Mouse (Mus musculus) monocyte, adult 59 days (primary cell): ENCODE data around the gene Gm9736. TPM values are rescaled to one million over a fixed set of nuclear protein-coding genes. Genes with fewer than 3 reads are reported as not detected.

Experiments
- total RNA-seq, 2 experiments: library from RNA; stranded (reverse); gene quantifications; one replicate each; pipeline ENCODE4 v1.2.4; 2023

The Gm9736 gene
- total RNA-seq, result not detected

GRCm38 (mm10) chr10:77751254-77751653, at the start of gene Gm9736:
Gene Gm9736 (minus strand): TSS chr10:77751354.

GRCm38 (mm10) chr10:77798921-77799508, 47.9 kb upstream of the Gm9736 start, which contains the start of gene Gm19668:
Gene Gm19668 (minus strand): TSS chr10:77799133.

GRCm38 (mm10) chr10:77794976-77795375, 43.8 kb upstream of the Gm9736 start, which contains the start of gene Gm9639:
Gene Gm9639 (minus strand): TSS chr10:77795076.

GRCm38 (mm10) chr10:77787876-77788275, 36.7 kb upstream of the Gm9736 start, which contains the start of gene Gm7137:
Gene Gm7137 (minus strand): TSS chr10:77788200.

GRCm38 (mm10) chr10:77782442-77782841, 31.3 kb upstream of the Gm9736 start, which contains the start of gene Gm3250:
Gene Gm3250 (minus strand): TSS chr10:77782542.

DNA sequence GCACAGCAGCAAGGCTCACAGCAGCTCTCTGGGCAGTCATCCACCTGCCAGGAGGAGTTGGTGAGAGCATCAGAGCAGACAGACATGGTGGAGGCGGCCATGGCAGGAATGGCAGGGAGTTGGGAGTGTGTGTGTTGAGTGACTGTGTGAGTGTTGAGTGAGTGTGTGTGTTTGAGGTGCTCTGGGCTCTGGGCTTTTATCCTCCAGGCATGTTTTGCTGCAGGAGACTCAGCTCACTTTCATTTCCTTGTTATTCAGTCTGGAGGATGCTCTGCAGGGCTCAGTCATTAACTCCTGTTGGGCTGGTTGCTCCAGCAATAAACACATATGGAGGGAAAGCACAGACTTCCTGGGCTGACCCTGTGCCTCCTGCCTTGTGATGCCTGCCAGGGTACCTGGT, 25.7 kb upstream of the Gm9736 start, which contains the start of gene Gm7138:
Gene Gm7138 (minus strand): TSS at position 101 of the 400 bp plus-strand sequence.

DNA sequence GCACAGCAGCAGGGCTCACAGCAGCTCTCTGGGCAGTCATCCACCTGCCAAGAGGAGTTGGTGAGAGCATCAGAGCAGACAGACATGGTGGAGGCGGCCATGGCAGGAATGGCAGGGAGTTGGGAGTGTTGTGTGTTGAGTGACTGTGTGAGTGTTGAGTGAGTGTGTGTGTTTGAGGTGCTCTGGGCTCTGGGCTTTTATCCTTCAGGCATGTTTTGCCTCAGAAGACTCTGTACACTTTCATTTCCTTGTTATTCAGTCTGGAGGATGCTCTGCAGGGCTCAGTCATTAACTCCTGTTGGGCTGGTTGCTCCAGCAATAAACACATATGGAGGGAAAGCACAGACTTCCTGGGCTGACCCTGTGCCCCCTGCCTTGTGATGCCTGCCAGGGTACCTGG, 20.1 kb upstream of the Gm9736 start, which contains the start of gene Gm3238:
Gene Gm3238 (minus strand): TSS at position 101 of the 400 bp plus-strand sequence.

GRCm38 (mm10) chr10:77759582-77759981, 8.4 kb upstream of the Gm9736 start, which contains the start of gene Gm3233:
Gene Gm3233 (minus strand): TSS chr10:77759682.

GRCm38 (mm10) chr10:77741924-77742688, 9.0 kb downstream of the Gm9736 start, which contains the start of gene Gm18596:
Gene Gm18596 (minus strand): TSS chr10:77742638.

DNA sequence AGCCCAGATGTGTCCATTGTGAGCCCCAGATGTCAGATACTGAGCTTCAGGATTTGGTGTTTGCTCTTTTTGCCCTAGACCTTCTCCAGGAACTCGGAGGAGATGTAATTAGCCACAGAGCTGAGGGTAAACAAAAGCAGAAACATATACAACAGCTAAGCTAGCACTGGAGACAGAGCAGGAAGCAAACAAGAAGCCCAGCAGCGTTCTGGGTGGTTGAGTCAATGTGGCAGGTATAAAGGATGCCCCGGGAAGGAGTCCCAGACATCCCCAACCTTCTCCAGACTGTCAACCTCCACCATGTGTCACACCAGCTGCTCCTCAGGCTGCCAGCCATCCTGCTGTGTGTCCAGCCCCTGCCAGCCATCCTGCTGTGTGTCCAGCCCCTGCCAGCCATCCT, 25.0 kb downstream of the Gm9736 start, which contains the start of gene Gm10100:
Gene Gm10100 (plus strand): TSS at position 301 of the 400 bp plus-strand sequence.

GRCm38 (mm10) chr10:77720299-77720698, 30.9 kb downstream of the Gm9736 start, which contains the start of gene Krtap12-1:
Gene Krtap12-1 (plus strand): TSS chr10:77720599.

DNA sequence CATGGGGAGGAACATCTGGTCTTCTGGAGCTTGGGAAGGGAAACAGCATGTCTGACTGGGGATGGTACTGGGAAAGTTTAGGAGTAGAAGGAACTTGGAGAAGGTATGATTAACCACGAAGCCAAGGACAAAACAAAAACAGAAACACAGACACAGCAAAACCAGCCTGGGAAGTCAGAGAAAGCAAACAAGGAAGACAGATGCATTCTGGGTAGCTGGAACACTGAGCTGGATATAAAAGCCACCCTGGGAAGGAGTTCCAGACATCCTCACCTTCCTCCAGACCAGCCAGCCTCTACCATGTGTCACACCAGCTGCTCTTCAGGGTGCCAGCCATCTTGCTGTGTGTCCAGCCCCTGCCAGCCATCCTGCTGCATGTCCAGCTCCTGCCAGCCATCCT, 35.6 kb downstream of the Gm9736 start, which contains the start of gene Gm10142:
Gene Gm10142 (plus strand): TSS at position 301 of the 400 bp plus-strand sequence.

DNA sequence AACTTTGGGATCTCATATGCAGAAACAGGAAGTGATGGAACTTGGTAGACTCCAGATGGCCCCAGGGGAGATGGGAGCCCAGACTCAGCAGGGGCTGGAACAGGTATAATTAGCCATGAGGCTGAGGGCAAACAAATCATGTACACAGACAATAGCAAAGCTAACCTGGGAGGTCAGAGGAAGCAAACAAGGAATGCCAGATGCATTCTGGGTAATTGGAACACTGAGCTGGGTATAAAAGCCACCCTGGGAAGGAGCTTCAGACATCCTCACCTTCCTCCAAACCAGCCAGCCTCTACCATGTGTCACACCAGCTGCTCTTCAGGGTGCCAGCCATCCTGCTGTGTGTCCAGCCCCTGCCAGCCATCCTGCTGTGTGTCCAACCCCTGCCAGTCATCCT, 40.0 kb downstream of the Gm9736 start, which contains the start of gene Gm10024:
Gene Gm10024 (plus strand): TSS at position 301 of the 400 bp plus-strand sequence.

DNA sequence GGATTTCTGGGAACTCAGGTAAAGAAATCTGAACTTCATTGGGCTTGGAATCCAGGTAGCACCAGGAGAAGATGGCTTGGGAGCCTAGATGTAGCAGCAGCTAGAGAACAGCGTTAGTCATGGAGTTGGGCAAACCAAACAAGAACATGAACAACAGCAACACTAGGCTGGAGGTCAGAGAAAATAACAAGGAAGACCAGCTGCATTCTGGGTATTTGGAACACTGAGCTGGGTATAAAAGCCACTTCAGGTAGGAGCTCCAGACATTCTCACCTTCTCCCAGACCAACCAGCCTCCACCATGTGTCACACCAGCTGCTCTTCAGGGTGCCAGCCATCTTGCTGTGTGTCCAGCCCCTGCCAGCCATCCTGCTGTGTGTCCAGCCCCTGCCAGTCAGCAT, 44.8 kb downstream of the Gm9736 start, which contains the start of gene Gm10272:
Gene Gm10272 (plus strand): TSS at position 301 of the 400 bp plus-strand sequence.

Other genes with a start within 250 kb of the Gm9736 start
- gene Fam207a, start 235.6 kb downstream of the Gm9736 start, total RNA-seq, result 10 to 100 TPM; 19.2 to 24.2 TPM
- gene Itgb2, start 221.1 kb downstream of the Gm9736 start, total RNA-seq, result 100 to 1,000 TPM; 854 to 921 TPM
- 100 to 1,000 TPM; 113 to 127 TPM for gene Pttg1ip, start 169.6 kb downstream of the Gm9736 start, total RNA-seq
- 10 to 100 TPM; 76.0 to 76.6 TPM for gene Sumo3, start 145.3 kb downstream of the Gm9736 start, total RNA-seq
- gene Gm49325, start 145.2 kb downstream of the Gm9736 start, total RNA-seq, result 10 to 100 TPM in 1 of 2 experiments, 1 to 10 TPM in 1; 3.3 to 11.9 TPM
- 10 to 100 TPM; 43.6 to 54.7 TPM for gene Ube2g2, start 129.1 kb downstream of the Gm9736 start, total RNA-seq
- gene Tspear, start 64.8 kb downstream of the Gm9736 start, total RNA-seq, result not detected
- gene Gm19402, start 60.6 kb downstream of the Gm9736 start, total RNA-seq, result not detected
- not detected for gene Gm9508, start 54.1 kb downstream of the Gm9736 start, total RNA-seq
- not detected for gene Gm10272, start 44.7 kb downstream of the Gm9736 start, total RNA-seq
- gene Gm10024, start 39.9 kb downstream of the Gm9736 start, total RNA-seq, result not detected
- gene Gm10142, start 35.5 kb downstream of the Gm9736 start, total RNA-seq, result not detected
- not detected for gene Krtap12-1, start 30.8 kb downstream of the Gm9736 start, total RNA-seq
- not detected for gene Gm10100, start 24.9 kb downstream of the Gm9736 start, total RNA-seq
- not detected for gene Gm18596, start 8.7 kb downstream of the Gm9736 start, total RNA-seq
- gene Gm3233, start 8.3 kb upstream of the Gm9736 start, total RNA-seq, result not detected
- not detected for gene Gm3238, start 20.0 kb upstream of the Gm9736 start, total RNA-seq
- gene Gm7138, start 25.6 kb upstream of the Gm9736 start, total RNA-seq, result not detected
- not detected for gene Gm3250, start 31.2 kb upstream of the Gm9736 start, total RNA-seq
- gene Gm7137, start 36.8 kb upstream of the Gm9736 start, total RNA-seq, result not detected
- gene Gm9639, start 43.7 kb upstream of the Gm9736 start, total RNA-seq, result not detected
- not detected for gene Gm19668, start 47.8 kb upstream of the Gm9736 start, total RNA-seq
- not detected for gene Gm9507, start 60.5 kb upstream of the Gm9736 start, total RNA-seq
- gene Gm2696, start 63.3 kb upstream of the Gm9736 start, total RNA-seq, result not detected
- gene Krtap10-4, start 75.7 kb upstream of the Gm9736 start, total RNA-seq, result not detected
- not detected for gene Krtap10-10, start 84.6 kb upstream of the Gm9736 start, total RNA-seq
- not detected for gene Gm36176, start 95.4 kb upstream of the Gm9736 start, total RNA-seq
- gene Gm10318, start 101.5 kb upstream of the Gm9736 start, total RNA-seq, result not detected
- gene Gm3285, start 110.6 kb upstream of the Gm9736 start, total RNA-seq, result not detected
- under 1 TPM; 0.10 to 0.15 TPM for gene Lrrc3, start 151.2 kb upstream of the Gm9736 start, total RNA-seq
- 100 to 1,000 TPM; 148 to 152 TPM for gene Trpm2, start 219.2 kb upstream of the Gm9736 start, total RNA-seq
- gene 1810043G02Rik, start 227.2 kb upstream of the Gm9736 start, total RNA-seq, result 10 to 100 TPM; 10.7 to 12.6 TPM